Mouse (Mus musculus) heart, adult 2 months (tissue): Measurements from ENCODE around the gene Sept4.

Source experiments
- CTCF ChIP-seq: fragments of 200-600 bp; IDR thresholded peaks from 2 replicates; pipeline ENCODE4 v1.8.1; 2022; ENCODE audit warnings: antibody characterized with exemption, mild to moderate bottlenecking, moderate library complexity
- POLR2A ChIP-seq: fragments of 200-500 bp; IDR thresholded peaks from 2 replicates; pipeline ENCODE4 v1.6.1; 2011; ENCODE audit warnings: mild to moderate bottlenecking, low read depth, low read length, control low read depth; ENCODE audit not compliant: insufficient read depth

DNA sequence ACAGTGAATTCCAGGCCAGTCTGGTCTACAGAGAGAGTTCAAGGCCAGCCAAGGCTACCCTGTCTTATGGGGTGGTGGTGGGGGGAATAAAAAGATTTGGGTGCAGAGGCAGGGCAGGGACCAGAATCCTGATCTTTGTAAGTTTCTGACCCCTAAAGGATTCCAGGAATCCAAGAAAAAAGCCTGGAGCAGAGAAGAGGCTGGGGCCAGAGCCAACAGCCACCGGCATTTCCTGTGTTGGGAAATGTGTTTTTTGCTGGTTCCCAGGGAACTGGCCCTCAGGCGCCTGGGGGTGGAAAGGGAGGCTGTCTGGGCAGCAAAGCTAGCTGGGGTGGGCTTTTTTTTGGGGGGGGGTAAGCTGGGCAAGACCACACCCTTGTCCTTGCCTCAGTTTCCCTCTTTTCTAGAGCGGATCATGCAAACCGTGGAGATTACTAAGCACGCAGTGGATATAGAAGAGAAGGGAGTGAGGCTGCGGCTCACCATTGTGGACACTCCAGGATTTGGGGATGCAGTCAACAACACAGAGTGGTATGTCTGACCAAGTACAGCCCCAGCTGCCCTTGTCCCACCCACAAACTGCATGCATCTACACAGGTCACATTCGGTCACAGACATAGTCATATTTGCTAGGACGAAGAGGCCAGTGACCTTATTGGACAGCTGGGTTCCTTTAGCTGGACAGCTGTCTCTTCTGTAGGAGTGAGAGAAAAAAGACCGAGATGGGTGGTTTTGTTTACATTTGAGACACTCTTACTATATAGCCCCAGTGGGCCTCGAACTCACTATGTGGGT, 16.2 kb downstream of the Sept4 start:
- TF ChIP-seq CTCF = no peak
- no peak for TF ChIP-seq POLR2A
